Mouse (Mus musculus): Measurements from ENCODE around the gene Trim25.

DNA sequence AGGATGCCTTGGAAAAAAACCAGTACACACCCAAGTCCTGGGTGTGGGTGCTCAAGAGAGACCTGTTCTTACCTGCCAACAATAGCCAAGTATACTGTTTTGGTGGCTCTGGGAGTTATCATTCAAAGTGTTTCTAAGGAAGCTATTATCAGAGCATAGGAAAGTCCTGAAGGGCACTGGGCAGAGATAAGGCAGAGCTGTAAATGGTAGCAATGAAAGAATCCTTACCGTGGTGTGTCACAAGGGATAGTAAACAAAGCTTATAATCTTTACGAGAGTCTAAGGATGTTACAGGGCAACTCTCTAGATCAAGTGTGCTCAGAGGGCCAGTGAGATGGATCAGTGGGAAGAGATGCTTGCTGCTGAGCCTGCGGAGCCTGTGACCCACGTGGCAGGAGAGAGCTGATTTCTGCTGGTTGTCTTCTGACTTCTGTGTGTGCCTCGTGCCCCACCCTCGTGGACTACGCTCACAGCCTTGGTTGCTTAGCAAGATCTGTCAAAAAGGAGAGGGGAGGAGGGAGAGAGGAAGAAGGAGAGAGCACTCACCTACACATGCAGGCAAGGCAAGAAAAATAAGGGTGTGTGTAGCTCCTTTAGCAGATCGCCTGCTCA lies 23.1 kb downstream of the Trim25 start:
- TF ChIP-seq CTCF (conservative IDR thresholded peaks at IDR 0.05 in 1 of 2, IDR thresholded peaks at IDR 0.05 in 1 of 2; ENCODE audit: low read depth in 2 of 2, low read length in 2 of 2) = no peak
- TF ChIP-seq KAT2A (IDR thresholded peaks at IDR 0.05; ENCODE audit: insufficient replicate concordance, low read length) = no peak
- no peak for TF ChIP-seq TBP (conservative IDR thresholded peaks at IDR 0.05; ENCODE audit: low read depth, low read length)
- no peak for TF ChIP-seq MXI1 (IDR thresholded peaks at IDR 0.05; ENCODE audit: low read depth, low read length)
- no peak for TF ChIP-seq PAX5 (IDR thresholded peaks at IDR 0.05; ENCODE audit: low read length)
- TF ChIP-seq ZKSCAN1 (IDR thresholded peaks at IDR 0.05; ENCODE audit: borderline replicate concordance, low read depth, low read length) = no peak
